ENCODE assay signal across 7 mouse cellular contexts in the genomic region with DNA sequence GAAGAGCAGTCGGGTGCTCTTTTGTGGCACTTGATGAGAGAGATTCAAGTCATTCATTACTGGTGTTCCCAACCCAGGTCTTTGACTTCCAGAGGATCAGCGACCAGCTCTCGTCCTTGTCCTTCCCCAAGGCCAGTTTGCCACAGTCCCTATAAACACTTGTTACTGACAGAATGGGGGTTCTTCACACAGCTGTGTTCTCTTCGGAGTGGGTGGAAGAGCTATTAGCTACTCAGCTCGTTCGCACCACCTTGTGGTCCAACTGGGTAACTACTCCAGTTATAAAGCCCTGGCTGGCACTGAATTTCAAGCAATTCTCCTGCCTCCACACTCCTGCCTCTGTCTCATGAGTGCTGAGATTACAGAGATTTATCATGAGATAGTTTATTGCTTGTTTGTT. TPM values are rescaled to one million over a fixed set of nuclear protein-coding genes. Genes with fewer than 3 reads are reported as not detected.
DNase-seq lines count a peak whose midpoint lies in the region; ATAC-seq and TF ChIP-seq lines count a peak whose summit lies in the region.

No protein-coding gene starts in this region.

- peaks cover 3% of the 10 kb centered on the region for H3K9me3 ChIP-seq in G1E (replicated peaks)

- H3K36me3 ChIP-seq in G1E (replicated peaks) = no peaks in the 10 kb centered on the region

- DNase-seq in G1E (ENCODE audit: low spot score) = peak; percentile 55
- DNase-seq in adrenal gland, postnatal 10 days = peak; percentile 81
- DNase-seq in heart, postnatal 10 days = peak; percentile 76 to 87
- peak; percentile 51 for DNase-seq in layer of hippocampus, adult 9-11 months
- peak; percentile 83 for DNase-seq in lung, postnatal 36 days
- peak; percentile 19 to 28 for DNase-seq in right cerebral cortex, postnatal 36 days (ENCODE audit: low spot score in 2 of 2)

- TF ChIP-seq CTCF in G1E (IDR thresholded peaks at IDR 0.05; ENCODE audit: low read depth, low read length) = peak; percentile 72

- no peak overlapping the region for H3K4me3 ChIP-seq in G1E (ENCODE audit: low read depth, low read length)

- peak; percentile 40; the same call in 1 of the 2 replicates for ATAC-seq in G1E (ENCODE audit: extremely low read depth, insufficient number of reproducible peaks, low FRiP score, poor library complexity, severe bottlenecking)
- ATAC-seq in erythroblast, adult 5-6 weeks (replicated peaks; ENCODE audit: low FRiP score, poor library complexity, severe bottlenecking) = peak; percentile 88

- intact Hi-C loops in heart, postnatal 10 days (cut with DNase I) = loop anchor here (1.0 kb wide), 2 partner anchors 114 to 209 kb away; no protein-coding TSS in a partner anchor

- no peaks in the 10 kb centered on the region; the same call in 1 of the 2 replicates for H3K4me1 ChIP-seq in G1E (ENCODE audit: insufficient read depth, low read depth, low read length)

- peaks cover 25% of the 10 kb centered on the region for H3K27me3 ChIP-seq in G1E (ENCODE audit: insufficient read depth, low read length)

RNA-seq across cellular contexts. Expression of a gene that starts 14.5 kb away (rescaled TPM):
- total RNA-seq in G1E (2014; fragmentation: Nextera tagmentation) (11.9 and 20.0 TPM in 2 replicates), G1E (2017) (6.7 and 7.7 TPM in 2 replicates)
- 1.1 and 1.6 TPM in 2 replicates for polyA plus RNA-seq in G1E (2012)
- 10 to 100 TPM; 38.4 to 40.0 TPM for total RNA-seq in adrenal gland, postnatal 10 days (2021)
- 8.6 and 10.0 TPM in 2 replicates for total RNA-seq in erythroblast, adult 5-6 weeks (2015; ENCODE audit: low replicate concordance)
- total RNA-seq in erythroblast, adult 5-6 weeks (2017; ENCODE audit: low replicate concordance) = 17.5 and 18.0 TPM in 2 replicates
- total RNA-seq in heart, postnatal 10 days (2021) = 10 to 100 TPM; 40.1 to 40.3 TPM

Comparison
In these comparisons a context has a peak if more than half of its experiments do, and no peak if none do; other contexts are left out.
1. DNase-seq: peak in every context shown above with its lines; median percentile 83 in lung, postnatal 36 days; 82 in heart, postnatal 10 days; 81 in adrenal gland, postnatal 10 days; 55 in G1E; 51 in layer of hippocampus, adult 9-11 months; 24 in right cerebral cortex, postnatal 36 days.